Mouse (Mus musculus) heart, embryonic 11.5 days (tissue): ENCODE data around the gene Chn1. TPM values are rescaled to one million over a fixed set of nuclear protein-coding genes. Genes with fewer than 3 reads are reported as not detected.

Experiments
- ATAC-seq: fragments of 200-750 bp; cut with Nextera tagmentation; replicated peaks from 2 replicates; pipeline ENCODE4 v1.8.0; 2017; ENCODE audit warnings: moderate library complexity; ENCODE audit not compliant: insufficient number of reproducible peaks, low FRiP score, low TSS enrichment
- H3K27ac ChIP-seq: fragments of 300-500 bp; sonication (generic); 2 replicates; pipeline ENCODE4 v1.5.1; 2014; ENCODE audit warnings: mild to moderate bottlenecking, low read depth, low read length
- H3K27me3 ChIP-seq: fragments of 300-500 bp; sonication (generic); 2 replicates; pipeline ENCODE4 v1.6.1; 2014; ENCODE audit warnings: mild to moderate bottlenecking, low read length, mixed read lengths; ENCODE audit not compliant: control insufficient read depth, insufficient read depth
- H3K36me3 ChIP-seq: fragments of 300-500 bp; sonication (generic); 2 replicates; pipeline ENCODE4 v1.6.1; 2014; ENCODE audit warnings: mild to moderate bottlenecking, low read length, moderate library complexity, mixed read lengths; ENCODE audit not compliant: control insufficient read depth, insufficient read depth
- H3K4me1 ChIP-seq: fragments of 300-500 bp; sonication (generic); 2 replicates; pipeline ENCODE4 v1.6.1; 2014; ENCODE audit warnings: low read length; ENCODE audit not compliant: control insufficient read depth, insufficient read depth
- H3K4me2 ChIP-seq: fragments of 300-500 bp; sonication (generic); 2 replicates; pipeline ENCODE4 v1.6.1; 2014; ENCODE audit warnings: mild to moderate bottlenecking, moderate library complexity
- H3K4me3 ChIP-seq: fragments of 300-500 bp; sonication (generic); 2 replicates; pipeline ENCODE4 v1.5.1; 2014; ENCODE audit warnings: low read depth, low read length
- H3K9ac ChIP-seq: fragments of 300-500 bp; sonication (generic); 2 replicates; pipeline ENCODE4 v1.6.1; 2014; ENCODE audit warnings: mild to moderate bottlenecking, low read depth, low read length, moderate library complexity
- H3K9me3 ChIP-seq: fragments of 300-500 bp; sonication (generic); replicated peaks from 2 replicates; pipeline ENCODE4 v1.6.1; 2016; ENCODE audit warnings: low read length; ENCODE audit not compliant: control insufficient read depth
- WGBS: fragments of 180-500 bp; shearing (Covaris S2); extraction: QIAGEN DNeasy Blood & Tissue Kit; methylation state at CpG from one replicate; pipeline ENCODE4 v1.1.7; 2014; ENCODE audit not compliant: insufficient replicate concordance; 5-methylcytosine and 5-hydroxymethylcytosine counted together
- polyA plus RNA-seq: library from polyadenylated mRNA; unstranded; fragments of >200 nt; fragmentation: Nextera tagmentation; extraction: Ambion mirVana; gene quantifications from 2 replicates; pipeline ENCODE4 v1.2.1, GENCODE M21; 2014

Gene Chn1
- polyA plus RNA-seq, 1 experiment from 2014 or later: 21.4 TPM

GRCm38 (mm10) chr2:73724934-73725333, 50.2 kb downstream of the Chn1 start:
- H3K36me3 ChIP-seq: no peaks in the 10 kb centered on the region
- H3K4me3 ChIP-seq: no peak overlapping the region
- 18% methylated on average over 3 of the region's 3 CpGs for WGBS
- peak overlapping the region; percentile 40 for H3K4me2 ChIP-seq
- H3K4me1 ChIP-seq: peaks cover 23% of the 10 kb centered on the region
- no peak overlapping the region for H3K27ac ChIP-seq
- ATAC-seq: peak; percentile 26
- no peaks in the 10 kb centered on the region for H3K27me3 ChIP-seq
- H3K9ac ChIP-seq: no peak overlapping the region
- H3K9me3 ChIP-seq: no peaks in the 10 kb centered on the region

DNA sequence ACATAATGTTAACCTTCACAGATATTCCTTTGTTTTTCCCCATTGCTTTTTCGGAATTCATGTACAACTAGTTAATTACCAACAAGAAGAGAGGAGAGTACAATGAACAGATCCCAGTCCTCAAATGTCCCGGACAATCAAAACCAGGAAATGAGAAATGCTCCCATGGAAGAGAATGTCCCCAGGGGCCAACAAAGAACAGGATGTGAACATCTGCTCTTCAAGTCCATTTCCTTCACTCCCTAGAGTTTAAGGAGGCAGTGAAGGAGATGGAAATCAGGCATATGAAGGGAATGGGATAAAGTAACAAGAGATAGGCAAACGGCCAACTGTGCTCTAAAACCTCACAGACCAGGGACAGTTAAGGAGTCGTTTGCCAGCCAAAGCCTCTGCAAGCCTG, 53.3 kb downstream of the Chn1 start:
- Histone ChIP-seq H3K27me3 (no peaks in the 10 kb centered on the region), H3K36me3 (no peaks in the 10 kb centered on the region), H3K4me1 (peaks cover 23% of the 10 kb centered on the region), H3K9me3 (no peaks in the 10 kb centered on the region), H3K9ac (no peak overlapping the region), H3K27ac (no peak overlapping the region), H3K4me2 (no peak overlapping the region; the same call in 1 of the 2 replicates), H3K4me3 (no peak overlapping the region)
- no peak for ATAC-seq
- WGBS: 23% methylated on average over 4 of the region's 4 CpGs

GRCm38 (mm10) chr2:73712481-73712880, 62.7 kb downstream of the Chn1 start:
- Histone ChIP-seq H3K9me3 (no peaks in the 10 kb centered on the region), H3K36me3 (no peaks in the 10 kb centered on the region), H3K4me2 (no peak overlapping the region), H3K27me3 (no peaks in the 10 kb centered on the region), H3K4me3 (no peak overlapping the region), H3K27ac (no peak overlapping the region), H3K4me1 (no peaks in the 10 kb centered on the region), H3K9ac (no peak overlapping the region)
- ATAC-seq: no peak

- ATAC-seq: no peak
- 55% methylated on average over 4 of the region's 4 CpGs for WGBS
Observed at GRCm38 (mm10) chr2:73693045-73693444, 82.1 kb downstream of the Chn1 start.

GRCm38 (mm10) chr2:73690783-73691604, 84.2 kb downstream of the Chn1 start:
- no peak for ATAC-seq
- H3K4me1 ChIP-seq: no peaks in the 10 kb centered on the region
- no peak overlapping the region for H3K9ac ChIP-seq
- no peak overlapping the region for H3K4me3 ChIP-seq
- no peak overlapping the region for H3K4me2 ChIP-seq
- WGBS: 77% methylated on average over 6 of the region's 6 CpGs
- no peaks in the 10 kb centered on the region for H3K27me3 ChIP-seq
- H3K36me3 ChIP-seq: no peaks in the 10 kb centered on the region
- 0 out of 2 replicates have a peak, but pooled peaks cover 2% of the 10 kb centered on the region for H3K9me3 ChIP-seq
- no peak overlapping the region for H3K27ac ChIP-seq

More at GRCm38 (mm10) chr2:73693045-73693444, 82.1 kb downstream of the Chn1 start:
- H3K36me3 ChIP-seq: no peaks in the 10 kb centered on the region
- no peak overlapping the region for H3K4me3 ChIP-seq
- no peak overlapping the region for H3K9ac ChIP-seq
- no peak overlapping the region for H3K27ac ChIP-seq
- H3K27me3 ChIP-seq: no peaks in the 10 kb centered on the region
- no peaks in the 10 kb centered on the region for H3K9me3 ChIP-seq
- H3K4me1 ChIP-seq: no peaks in the 10 kb centered on the region
- no peak overlapping the region for H3K4me2 ChIP-seq

- WGBS: 28% methylated on average over 1 of the region's 1 CpGs
- ATAC-seq: no peak
- no peaks in the 10 kb centered on the region for H3K9me3 ChIP-seq
- H3K4me2 ChIP-seq: no peak overlapping the region
- H3K4me3 ChIP-seq: no peak overlapping the region
- no peak overlapping the region for H3K9ac ChIP-seq
- H3K36me3 ChIP-seq: no peaks in the 10 kb centered on the region
- no peaks in the 10 kb centered on the region for H3K27me3 ChIP-seq
- H3K27ac ChIP-seq: no peak overlapping the region
- H3K4me1 ChIP-seq: no peaks in the 10 kb centered on the region
Observed at GRCm38 (mm10) chr2:73682500-73682899, 92.6 kb downstream of the Chn1 start.

DNA sequence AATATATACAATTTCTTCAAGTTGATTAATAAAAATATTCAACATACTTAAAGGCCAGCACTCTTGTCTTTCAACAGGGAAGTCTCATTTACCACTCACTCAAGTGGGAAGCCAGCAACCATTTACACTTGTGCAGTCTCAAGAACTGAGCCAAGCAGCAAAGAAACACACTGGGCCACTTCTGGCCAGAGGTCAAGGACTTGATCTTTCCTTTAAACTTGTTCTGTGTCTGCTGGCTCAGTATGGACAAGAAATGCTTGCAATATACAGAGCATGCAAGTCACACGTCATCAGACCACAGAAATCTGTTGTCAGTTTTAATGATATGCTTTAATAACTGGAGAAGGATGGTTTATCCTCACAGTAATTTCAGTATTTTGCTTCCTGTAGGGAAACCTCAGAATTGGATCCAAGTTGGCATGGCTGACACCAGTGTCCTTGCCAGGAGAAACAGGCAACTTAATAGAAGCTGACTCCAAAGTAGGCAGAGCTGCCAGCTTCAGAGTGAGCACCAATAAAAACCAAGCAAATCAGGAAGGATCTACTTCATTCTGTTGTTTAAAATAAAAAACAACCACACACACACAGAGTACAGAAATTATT, 94.6 kb downstream of the Chn1 start:
- no peaks in the 10 kb centered on the region for H3K9me3 ChIP-seq
- ATAC-seq: no peak
- H3K4me3 ChIP-seq: no peak overlapping the region
- H3K9ac ChIP-seq: no peak overlapping the region
- 79% methylated on average over 1 of the region's 1 CpGs for WGBS
- H3K4me1 ChIP-seq: no peaks in the 10 kb centered on the region
- H3K36me3 ChIP-seq: no peaks in the 10 kb centered on the region
- H3K27ac ChIP-seq: no peak overlapping the region
- H3K27me3 ChIP-seq: no peaks in the 10 kb centered on the region
- no peak overlapping the region for H3K4me2 ChIP-seq

GRCm38 (mm10) chr2:73668608-73669007, 106.5 kb downstream of the Chn1 start:
- Histone ChIP-seq H3K27ac (peak overlapping the region; percentile 2), H3K4me2 (no peak overlapping the region), H3K36me3 (no peaks in the 10 kb centered on the region), H3K9me3 (no peaks in the 10 kb centered on the region), H3K4me3 (no peak overlapping the region), H3K9ac (no peak overlapping the region), H3K4me1 (peaks cover 8% of the 10 kb centered on the region), H3K27me3 (no peaks in the 10 kb centered on the region)
- ATAC-seq: no peak
- WGBS: 54% methylated on average over 4 of the region's 4 CpGs
